Mouse (Mus musculus) frontal cortex, postnatal 14 days (tissue): Measurements from ENCODE around the gene Tmed8.
"Not testable (repeated sequence)": the region's sequence is repeated elsewhere in the genome, so short reads cannot be mapped to it uniquely, and the experiment has no call there.

Experiments used
- DNase-seq, 2 experiments: peaks; one replicate each; pipeline ENCODE4 v3.0.0; 2022; ENCODE audit warnings: low spot score in 2 of 2

Gene Tmed8

GRCm38 (mm10) chr12:87160310-87160709, 39.9 kb downstream of the Tmed8 start:
- DNase-seq = no peak

DNA sequence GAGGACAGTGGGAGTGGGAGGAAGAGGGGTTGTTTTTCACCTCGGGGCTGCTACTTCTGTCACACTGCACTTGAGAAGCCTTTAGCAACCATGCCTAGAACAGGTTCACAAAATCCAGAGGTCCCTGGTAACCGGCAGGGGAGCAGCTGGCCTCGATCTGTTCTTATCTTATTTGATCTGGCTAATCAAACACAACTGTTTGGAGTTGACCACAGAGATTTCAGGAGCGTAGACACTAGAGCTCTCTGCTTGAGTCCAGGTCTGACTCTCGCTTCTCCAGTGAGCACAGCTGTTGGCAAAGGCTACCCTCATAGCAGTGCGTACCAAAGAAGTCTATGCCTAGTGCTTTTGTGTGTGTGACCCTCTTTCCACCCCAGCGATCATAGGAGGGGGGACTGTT, 42.2 kb downstream of the Tmed8 start:
- no peak for DNase-seq

DNA sequence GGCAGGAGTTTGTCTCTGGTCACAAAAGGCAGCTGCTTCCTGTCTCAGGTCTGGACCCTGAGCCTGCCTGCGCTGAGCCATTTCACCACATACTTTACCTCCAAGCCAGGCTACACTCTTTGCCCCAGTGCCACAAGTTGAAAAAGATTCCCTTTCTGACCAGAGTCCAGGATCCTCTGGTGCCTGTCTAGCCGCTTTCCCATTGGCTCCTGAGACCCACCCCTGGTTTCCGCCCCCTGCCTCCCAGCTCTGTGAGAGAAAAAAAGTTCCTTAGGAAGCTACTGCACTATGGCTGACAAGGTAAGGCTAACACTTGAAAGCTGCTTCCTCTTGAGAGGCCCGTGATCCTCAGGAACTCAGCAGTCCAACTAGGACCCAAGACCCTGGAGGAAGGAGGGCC, 42.9 kb downstream of the Tmed8 start:
- no peak for DNase-seq

- not testable (repeated sequence) for DNase-seq
Observed at GRCm38 (mm10) chr12:87154448-87154847, 45.8 kb downstream of the Tmed8 start.

GRCm38 (mm10) chr12:87149471-87149870, 50.8 kb downstream of the Tmed8 start:
- no peak for DNase-seq

GRCm38 (mm10) chr12:87148136-87148535, 52.1 kb downstream of the Tmed8 start:
- no peak for DNase-seq

DNA sequence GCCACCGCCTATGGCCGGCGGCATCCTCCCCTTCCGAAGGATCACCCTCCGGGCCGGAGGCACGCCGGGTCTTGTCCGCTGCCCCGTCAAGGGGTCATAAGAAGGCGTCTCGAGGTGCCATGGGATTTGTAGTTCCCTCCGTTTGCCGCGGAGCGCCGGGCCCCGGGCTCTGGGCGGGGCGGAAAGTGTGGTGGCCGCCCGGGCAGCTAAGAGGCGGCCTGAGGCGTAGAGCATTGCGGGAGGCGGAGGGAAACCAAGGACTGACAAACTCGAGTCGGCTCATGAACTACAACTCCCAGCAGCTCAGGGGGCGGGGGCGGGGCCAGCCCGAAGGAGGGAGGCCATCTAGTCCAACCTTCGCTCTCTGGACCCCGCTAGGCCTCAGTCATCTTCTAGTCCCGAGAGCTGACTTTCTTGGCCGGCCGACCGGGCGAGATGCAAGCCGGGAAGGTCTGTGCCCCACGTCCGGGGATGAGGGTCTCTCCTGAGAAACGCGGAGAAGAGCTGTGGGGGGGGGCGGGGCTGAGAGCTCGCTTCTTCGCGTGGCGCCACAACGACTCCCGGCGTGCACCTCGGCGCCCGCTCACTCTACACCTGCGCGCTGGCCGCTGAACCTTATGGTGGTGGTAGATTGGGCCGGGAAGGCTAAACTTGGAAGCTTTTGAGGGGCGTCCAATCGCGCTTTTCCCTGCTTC, 52.7 kb downstream of the Tmed8 start, which contains the start of gene Pomt2:
Gene Pomt2, minus strand, starts transcription at position 574 of the 695 bp plus-strand sequence.
- peak; percentile 90 to 92 for DNase-seq

DNA sequence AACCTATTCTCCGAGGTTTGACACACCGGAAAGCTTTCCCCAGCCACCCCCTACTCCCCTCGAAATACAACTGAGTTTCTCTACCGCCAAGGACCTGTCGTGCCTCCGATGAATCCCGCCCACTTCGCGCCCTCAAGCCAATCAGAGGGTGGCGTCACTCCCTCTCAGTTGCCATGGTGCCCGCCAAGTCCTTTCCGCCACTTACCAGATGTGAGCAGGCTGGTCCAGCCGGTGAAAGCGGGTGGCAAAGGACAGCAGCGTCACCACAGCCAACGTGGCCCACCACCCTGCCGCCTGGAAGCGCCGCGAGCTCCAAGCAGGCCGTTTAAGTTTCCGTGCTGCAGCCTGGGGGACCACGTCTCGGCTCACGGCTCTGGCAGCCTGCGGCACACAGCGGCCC, 53.3 kb downstream of the Tmed8 start, which contains the start of gene Gstz1:
Gene Gstz1, plus strand, starts transcription at position 200 of the 400 bp plus-strand sequence.
- DNase-seq = peak; percentile 85

- DNase-seq = no peak
Observed at GRCm38 (mm10) chr12:87142156-87142555, 58.1 kb downstream of the Tmed8 start.

DNA sequence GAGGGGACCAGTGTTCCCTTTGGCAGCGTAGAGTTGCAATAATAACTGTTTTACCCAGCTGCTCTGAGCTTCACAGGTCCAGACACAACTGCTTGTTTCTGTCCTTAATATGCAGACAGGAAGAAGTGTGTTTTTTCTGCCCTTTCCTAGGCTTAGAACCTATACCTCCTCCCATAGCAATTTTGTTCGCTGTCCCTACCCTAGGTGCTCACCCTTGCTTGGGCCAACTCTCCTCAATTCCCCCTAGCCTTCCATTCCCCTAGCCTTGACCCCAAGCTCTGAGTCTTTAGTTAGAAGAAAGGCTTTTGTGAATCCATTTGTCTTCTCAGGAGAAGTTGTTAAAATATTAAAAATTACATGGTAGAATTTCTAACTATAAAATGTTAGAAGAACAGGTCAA, 61.5 kb downstream of the Tmed8 start:
- no peak for DNase-seq

GRCm38 (mm10) chr12:87138342-87138701, 61.9 kb downstream of the Tmed8 start:
- DNase-seq = no peak

GRCm38 (mm10) chr12:87137439-87138341, 62.6 kb downstream of the Tmed8 start:
- no peak for DNase-seq

GRCm38 (mm10) chr12:87132784-87133183, 67.5 kb downstream of the Tmed8 start:
- no peak for DNase-seq

- DNase-seq = no peak
Observed at GRCm38 (mm10) chr12:87132210-87132609, 68.0 kb downstream of the Tmed8 start.

GRCm38 (mm10) chr12:87131619-87132018, 68.6 kb downstream of the Tmed8 start:
- no peak for DNase-seq

- no peak for DNase-seq
Observed at GRCm38 (mm10) chr12:87131181-87131580, 69.1 kb downstream of the Tmed8 start.

DNA sequence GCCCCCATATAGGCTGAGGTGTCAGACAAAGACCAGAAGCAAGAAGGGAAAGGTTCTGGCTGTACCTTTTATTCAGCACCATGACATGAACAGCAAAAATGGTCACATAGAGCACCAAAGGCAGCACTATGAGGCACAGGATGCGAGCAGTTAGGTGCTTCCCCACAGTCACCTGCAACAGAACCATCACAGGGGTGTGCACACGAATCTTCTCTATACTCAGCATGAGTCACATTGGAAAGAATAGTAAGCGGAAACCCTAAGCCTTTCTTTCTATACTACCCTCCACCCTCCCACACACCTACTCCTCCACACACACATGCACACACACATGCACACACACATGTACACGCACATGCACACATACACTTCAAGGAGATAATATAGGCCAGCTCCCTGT, 70.0 kb downstream of the Tmed8 start:
- DNase-seq = no peak

DNA sequence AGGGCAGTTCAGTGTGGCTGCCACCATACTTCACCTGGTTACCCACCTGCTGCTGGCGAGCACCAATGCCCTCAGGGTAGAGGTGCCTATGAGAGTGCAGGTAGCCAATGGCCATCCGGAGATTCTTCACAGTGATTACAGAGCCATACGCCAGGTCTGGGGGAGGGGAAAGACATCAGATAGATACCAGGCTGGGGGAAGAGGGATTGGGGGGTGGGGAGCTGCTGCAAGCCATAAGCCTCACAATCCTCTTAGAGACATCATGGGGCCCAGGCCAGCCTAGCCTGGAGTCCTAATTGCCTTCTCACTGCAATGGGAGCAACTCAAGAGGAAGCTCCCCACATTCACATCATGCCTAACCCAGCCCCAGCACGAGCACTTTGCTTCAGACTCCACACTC, 73.0 kb downstream of the Tmed8 start:
- no peak for DNase-seq

DNA sequence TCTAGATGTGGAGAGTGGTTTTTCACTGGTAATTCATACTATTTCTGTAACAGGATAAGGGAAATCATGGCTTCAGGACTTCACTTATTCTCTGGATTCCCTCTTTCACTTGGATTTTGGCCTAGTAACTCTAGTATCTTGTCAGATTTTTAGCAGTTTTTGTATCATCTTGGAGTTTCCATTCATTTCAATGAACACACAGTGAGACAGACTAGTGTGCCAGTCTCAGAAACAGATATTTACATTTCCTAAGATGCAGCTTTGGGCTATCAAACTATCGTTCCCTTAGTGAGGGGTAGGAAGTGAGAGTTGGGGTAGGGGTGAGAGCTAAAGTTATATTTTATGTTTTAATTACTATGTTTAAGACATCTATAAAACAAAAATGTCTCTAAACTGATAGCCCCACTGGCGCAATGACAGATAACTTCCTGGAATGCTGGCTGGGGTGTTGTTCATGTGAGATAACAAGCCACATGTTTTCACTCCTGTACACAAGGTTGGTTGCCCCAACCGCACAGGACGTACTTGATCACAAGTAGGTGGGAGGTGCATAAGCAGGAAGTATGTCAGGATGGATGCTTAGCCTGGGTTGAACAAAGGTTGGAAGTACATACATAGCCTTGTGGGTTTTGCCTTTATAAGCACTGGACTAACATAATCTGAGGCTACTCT, 78.2 kb downstream of the Tmed8 start:
- no peak for DNase-seq
